Mouse (Mus musculus): Measurements from ENCODE around the gene Camkv. TPM values are rescaled to one million over a fixed set of nuclear protein-coding genes. Genes with fewer than 3 reads are reported as not detected.

The Camkv gene
- polyA plus RNA-seq, 1 experiment from 2014 or later: 0.42 TPM

- H3K9ac ChIP-seq (ENCODE audit: low read depth, low read length): peak overlapping the region; percentile 68
- peak overlapping the region; percentile 56 for H3K4me3 ChIP-seq (ENCODE audit: low read depth, low read length)
- TF ChIP-seq CTCF (IDR thresholded peaks at IDR 0.05; ENCODE audit: low read depth): no peak
- 33% methylated on average over 31 of the region's 31 CpGs for WGBS
- peak overlapping the region; percentile 96 for H3K27ac ChIP-seq (ENCODE audit: low read depth, low read length)
- no peaks in the 10 kb centered on the region for H3K27me3 ChIP-seq (replicated peaks; ENCODE audit: control insufficient read depth, insufficient read depth, low read length)
- H3K36me3 ChIP-seq (ENCODE audit: control insufficient read depth, insufficient read depth): peaks cover 15% of the 10 kb centered on the region; the same call in 1 of the 2 replicates
- ATAC-seq: peak; percentile 0; the same call in 1 of the 2 replicates
- H3K4me1 ChIP-seq (replicated peaks; ENCODE audit: control insufficient read depth, insufficient read depth, low read length): peaks cover 5% of the 10 kb centered on the region; the same call in 1 of the 2 replicates
- H3K4me2 ChIP-seq (replicated peaks; ENCODE audit: low read depth): peak overlapping the region; percentile 77
- H3K9me3 ChIP-seq (ENCODE audit: control insufficient read depth): no peaks in the 10 kb centered on the region
These were observed 28.3 kb upstream of the Camkv start for GRCm38 (mm10) chr9:107906967-107907800.

GRCm38 (mm10) chr9:107907801-107908120 is 27.7 kb upstream of the Camkv start:
- Histone ChIP-seq H3K9me3 (ENCODE audit: control insufficient read depth) (no peaks in the 10 kb centered on the region), H3K27ac (ENCODE audit: low read depth, low read length) (peak overlapping the region; percentile 96), H3K4me1 (replicated peaks; ENCODE audit: control insufficient read depth, insufficient read depth, low read length) (peaks cover 5% of the 10 kb centered on the region; the same call in 1 of the 2 replicates), H3K9ac (ENCODE audit: low read depth, low read length) (peak overlapping the region; percentile 68), H3K36me3 (ENCODE audit: control insufficient read depth, insufficient read depth) (peaks cover 15% of the 10 kb centered on the region; the same call in 1 of the 2 replicates), H3K27me3 (replicated peaks; ENCODE audit: control insufficient read depth, insufficient read depth, low read length) (no peaks in the 10 kb centered on the region), H3K4me3 (ENCODE audit: low read depth, low read length) (peak overlapping the region; percentile 56), H3K4me2 (replicated peaks; ENCODE audit: low read depth) (peak overlapping the region; percentile 77)
- ATAC-seq: no peak
- WGBS: 42% methylated on average over 14 of the region's 14 CpGs
- TF ChIP-seq CTCF (IDR thresholded peaks at IDR 0.05; ENCODE audit: low read depth): no peak

- 13% methylated on average over 18 of the region's 18 CpGs for WGBS
- Histone ChIP-seq H3K36me3 (ENCODE audit: control insufficient read depth, insufficient read depth) (peaks cover 22% of the 10 kb centered on the region; the same call in 1 of the 2 replicates), H3K4me2 (replicated peaks; ENCODE audit: low read depth) (peak overlapping the region; percentile 77), H3K4me3 (ENCODE audit: low read depth, low read length) (peak overlapping the region; percentile 56), H3K27me3 (replicated peaks; ENCODE audit: control insufficient read depth, insufficient read depth, low read length) (no peaks in the 10 kb centered on the region), H3K4me1 (replicated peaks; ENCODE audit: control insufficient read depth, insufficient read depth, low read length) (peaks cover 5% of the 10 kb centered on the region; the same call in 1 of the 2 replicates), H3K9ac (ENCODE audit: low read depth, low read length) (peak overlapping the region; percentile 68), H3K27ac (ENCODE audit: low read depth, low read length) (peak overlapping the region; percentile 96), H3K9me3 (ENCODE audit: control insufficient read depth) (no peaks in the 10 kb centered on the region)
- ATAC-seq: peak; percentile 27
- TF ChIP-seq CTCF (IDR thresholded peaks at IDR 0.05; ENCODE audit: low read depth): no peak
These were observed 26.9 kb upstream of the Camkv start for GRCm38 (mm10) chr9:107908410-107909158.

- no peaks in the 10 kb centered on the region for H3K27me3 ChIP-seq (replicated peaks; ENCODE audit: control insufficient read depth, insufficient read depth, low read length)
- peak overlapping the region; percentile 56 for H3K4me3 ChIP-seq (ENCODE audit: low read depth, low read length)
- ATAC-seq: peak; percentile 61
- 41% methylated on average over 15 of the region's 15 CpGs for WGBS
- peaks cover 5% of the 10 kb centered on the region; the same call in 1 of the 2 replicates for H3K4me1 ChIP-seq (replicated peaks; ENCODE audit: control insufficient read depth, insufficient read depth, low read length)
- peak overlapping the region; percentile 96 for H3K27ac ChIP-seq (ENCODE audit: low read depth, low read length)
- peak overlapping the region; percentile 77 for H3K4me2 ChIP-seq (replicated peaks; ENCODE audit: low read depth)
- peaks cover 36% of the 10 kb centered on the region for H3K36me3 ChIP-seq (ENCODE audit: control insufficient read depth, insufficient read depth)
- H3K9me3 ChIP-seq (ENCODE audit: control insufficient read depth): no peaks in the 10 kb centered on the region
- H3K9ac ChIP-seq (ENCODE audit: low read depth, low read length): peak overlapping the region; percentile 68; the same call in 1 of the 2 replicates
- no peak for TF ChIP-seq CTCF (IDR thresholded peaks at IDR 0.05; ENCODE audit: low read depth)
These were observed 25.3 kb upstream of the Camkv start for GRCm38 (mm10) chr9:107910025-107910769.

- Histone ChIP-seq H3K4me1 (replicated peaks; ENCODE audit: control insufficient read depth, insufficient read depth, low read length) (no peaks in the 10 kb centered on the region), H3K27ac (ENCODE audit: low read depth, low read length) (no peak overlapping the region), H3K4me2 (replicated peaks; ENCODE audit: low read depth) (no peak overlapping the region), H3K36me3 (ENCODE audit: control insufficient read depth, insufficient read depth) (peaks cover 74% of the 10 kb centered on the region), H3K4me3 (ENCODE audit: low read depth, low read length) (no peak overlapping the region), H3K9ac (ENCODE audit: low read depth, low read length) (no peak overlapping the region), H3K9me3 (ENCODE audit: control insufficient read depth) (no peaks in the 10 kb centered on the region), H3K27me3 (replicated peaks; ENCODE audit: control insufficient read depth, insufficient read depth, low read length) (no peaks in the 10 kb centered on the region)
- 82% methylated on average over 16 of the region's 16 CpGs for WGBS
- no peak for TF ChIP-seq CTCF (IDR thresholded peaks at IDR 0.05; ENCODE audit: low read depth)
- ATAC-seq: no peak
These were observed 20.6 kb upstream of the Camkv start for GRCm38 (mm10) chr9:107914764-107915420.
